Mouse (Mus musculus) myocyte (in vitro differentiated cells): ENCODE data around the gene Aco2. TPM values are rescaled to one million over a fixed set of nuclear protein-coding genes. Genes with fewer than 3 reads are reported as not detected.

Experiments used
- H3K27me3 ChIP-seq: one replicate; pipeline ENCODE4 v1.6.1; 2011; ENCODE audit not compliant: control insufficient read depth, insufficient read depth, insufficient read length
- H3K36me3 ChIP-seq: one replicate; pipeline ENCODE4 v1.6.1; 2011; ENCODE audit not compliant: control insufficient read depth, insufficient read depth
- H3K4me2 ChIP-seq: one replicate; pipeline ENCODE4 v1.6.1; 2011; ENCODE audit warnings: low read depth, control low read depth
- H3K4me3 ChIP-seq: one replicate; pipeline ENCODE4 v1.5.1; 2011; ENCODE audit warnings: mild to moderate bottlenecking, control low read depth, moderate library complexity
- H3K79me2 ChIP-seq: one replicate; pipeline ENCODE4 v1.6.1; 2011; ENCODE audit not compliant: control insufficient read depth, insufficient read depth
- H3ac ChIP-seq: one replicate; pipeline ENCODE4 v1.6.1; 2011; ENCODE audit not compliant: control insufficient read depth, insufficient read length
- CEBPB ChIP-seq: IDR thresholded peaks from 2 replicates; pipeline ENCODE4 v1.6.1; 2011; ENCODE audit warnings: mild to moderate bottlenecking, moderate library complexity; ENCODE audit not compliant: poor library complexity, insufficient read depth, severe bottlenecking
- E2F4 ChIP-seq: IDR thresholded peaks from one replicate; pipeline ENCODE4 v1.6.1; 2011; ENCODE audit warnings: mild to moderate bottlenecking, control low read depth, moderate library complexity; ENCODE audit not compliant: insufficient read depth
- MAX ChIP-seq: IDR thresholded peaks from one replicate; pipeline ENCODE4 v1.6.1; 2011; ENCODE audit warnings: low read depth, mild to moderate bottlenecking, control low read depth
- MYOD1 ChIP-seq, 3 experiments: IDR thresholded peaks; one replicate each; pipeline ENCODE4 v1.6.1; 2011; ENCODE audit warnings: control low read depth in 2 of 3, low read depth in 2 of 3, mild to moderate bottlenecking in 2 of 3, moderate library complexity in 1 of 3; ENCODE audit not compliant: insufficient read length in 2 of 3, control insufficient read depth in 1 of 3
- MYOG ChIP-seq, 3 experiments: IDR thresholded peaks; one replicate each; pipeline ENCODE4 v1.6.1; 2011; ENCODE audit warnings: control low read depth in 2 of 3, low read depth in 2 of 3, mild to moderate bottlenecking in 2 of 3; ENCODE audit not compliant: insufficient read length in 2 of 3, control insufficient read depth in 1 of 3, insufficient read depth in 1 of 3
- POLR2A ChIP-seq: IDR thresholded peaks from one replicate; pipeline ENCODE4 v1.6.1; 2011; ENCODE audit warnings: low read depth, mild to moderate bottlenecking, control low read depth, moderate library complexity; ENCODE audit not compliant: insufficient read length
- POLR2AphosphoS2 ChIP-seq: IDR thresholded peaks from one replicate; pipeline ENCODE4 v1.6.1; 2011; ENCODE audit warnings: low read depth, control low read depth; ENCODE audit not compliant: insufficient read length
- REST ChIP-seq: IDR thresholded peaks from one replicate; pipeline ENCODE4 v1.6.1; 2011; ENCODE audit warnings: mild to moderate bottlenecking, control low read depth, moderate library complexity; ENCODE audit not compliant: insufficient read depth, insufficient read length
- SRF ChIP-seq: IDR thresholded peaks from one replicate; pipeline ENCODE4 v1.6.1; 2011; ENCODE audit warnings: low read depth; ENCODE audit not compliant: control insufficient read depth, insufficient read length
- TCF12 ChIP-seq: IDR thresholded peaks from one replicate; pipeline ENCODE4 v1.6.1; 2011; ENCODE audit warnings: mild to moderate bottlenecking, control low read depth; ENCODE audit not compliant: poor library complexity, insufficient read depth, severe bottlenecking
- TCF3 ChIP-seq: IDR thresholded peaks from one replicate; pipeline ENCODE4 v1.6.1; 2011; ENCODE audit warnings: low read depth, control low read depth; ENCODE audit not compliant: insufficient read length
- USF1 ChIP-seq: IDR thresholded peaks from one replicate; pipeline ENCODE4 v1.6.1; 2011; ENCODE audit warnings: low read depth, mild to moderate bottlenecking, control low read depth, moderate library complexity
- polyA plus RNA-seq: library from polyadenylated mRNA; unstranded; fragments of >200 nt; fragmentation: generic; extraction: Trizol; gene quantifications from one replicate; pipeline ENCODE4 v1.2.1, GENCODE M21; 2012; ENCODE audit warnings: missing spikeins

Gene Aco2
- polyA plus RNA-seq, 1 experiment: 666 TPM

DNA sequence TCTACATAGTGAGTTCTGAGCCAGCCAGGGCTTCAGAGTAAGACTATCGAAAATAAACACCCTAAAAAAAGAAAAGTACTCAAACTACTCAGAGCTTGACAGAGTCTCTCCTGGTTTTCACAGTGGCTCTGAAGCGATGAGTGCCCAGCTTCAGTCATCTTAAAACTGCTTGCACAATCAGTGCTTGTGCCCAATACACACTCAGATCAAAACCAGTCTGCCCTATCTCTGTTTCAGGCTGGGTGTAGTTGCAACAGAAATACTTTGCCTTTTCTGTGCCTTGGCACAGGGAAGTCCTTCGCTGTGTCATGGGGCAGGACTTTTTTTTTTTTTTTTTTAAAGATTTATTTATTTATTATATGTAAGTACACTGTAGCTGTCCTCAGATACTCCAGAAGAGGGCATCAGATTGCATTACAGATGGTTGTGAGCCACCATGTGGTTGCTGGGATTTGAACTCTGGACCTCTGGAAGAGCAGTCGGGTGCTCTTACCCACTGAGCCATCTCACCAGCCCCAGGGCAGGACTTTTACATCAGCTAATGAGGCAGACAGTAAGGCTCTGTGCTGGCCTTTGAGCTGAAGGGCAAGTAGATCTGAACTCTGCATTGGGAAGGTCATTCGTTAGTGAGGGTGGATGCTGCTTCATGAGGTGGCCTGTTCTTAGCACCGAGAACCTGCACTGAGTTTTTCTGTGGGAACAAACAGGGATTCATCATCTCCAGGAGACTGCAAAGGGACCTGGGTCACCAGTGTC is 14.9 kb downstream of the Aco2 start:
- H3K27me3 ChIP-seq: no peaks in the 10 kb centered on the region
- H3K4me3 ChIP-seq: no peak overlapping the region
- H3K79me2 ChIP-seq: peaks cover 68% of the 10 kb centered on the region
- no peak overlapping the region for H3K4me2 ChIP-seq
- TF ChIP-seq USF1 (no peak), POLR2A (no peak)
- no peak overlapping the region for H3ac ChIP-seq
- H3K36me3 ChIP-seq: peaks cover 57% of the 10 kb centered on the region

DNA sequence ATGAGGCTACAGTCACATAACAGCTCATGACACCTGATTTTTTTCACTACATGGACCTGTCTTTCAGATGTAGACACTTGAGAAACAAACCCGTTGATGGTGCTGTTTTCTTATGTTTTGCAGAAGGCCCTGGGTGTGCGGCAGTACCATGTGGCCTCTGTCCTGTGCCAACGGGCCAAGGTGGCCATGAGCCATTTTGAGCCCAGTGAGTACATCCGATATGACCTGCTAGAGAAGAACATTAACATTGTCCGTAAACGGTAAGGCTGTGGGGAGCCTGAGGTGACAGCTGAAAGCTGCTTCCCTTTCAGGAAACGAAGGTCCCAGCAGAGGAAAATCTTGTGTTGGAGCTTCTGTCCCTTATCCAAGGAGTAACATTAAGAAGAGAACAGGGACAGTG is 17.1 kb downstream of the Aco2 start:
- peaks cover 46% of the 10 kb centered on the region for H3K79me2 ChIP-seq
- peaks cover 58% of the 10 kb centered on the region for H3K36me3 ChIP-seq
- no peak overlapping the region for H3K4me3 ChIP-seq
- TF ChIP-seq TCF12: no peak
- TF ChIP-seq MYOD1 (IDR thresholded peaks at IDR 0.05; ENCODE audit: control insufficient read depth in 1 of 3, insufficient read length in 2 of 3, low read depth in 2 of 3): no peak
- TF ChIP-seq USF1: no peak
- no peak for TF ChIP-seq POLR2AphosphoS2
- TF ChIP-seq CEBPB: no peak
- no peak for TF ChIP-seq SRF
- no peak for TF ChIP-seq MYOG (IDR thresholded peaks at IDR 0.05; ENCODE audit: control insufficient read depth in 1 of 3, insufficient read depth in 1 of 3, insufficient read length in 2 of 3, low read depth in 2 of 3)
- TF ChIP-seq MAX: no peak
- TF ChIP-seq TCF3: no peak
- no peak for TF ChIP-seq REST
- no peak for TF ChIP-seq POLR2A
- no peak for TF ChIP-seq E2F4
- no peaks in the 10 kb centered on the region for H3K27me3 ChIP-seq
- no peak overlapping the region for H3K4me2 ChIP-seq
- no peak overlapping the region for H3ac ChIP-seq

DNA sequence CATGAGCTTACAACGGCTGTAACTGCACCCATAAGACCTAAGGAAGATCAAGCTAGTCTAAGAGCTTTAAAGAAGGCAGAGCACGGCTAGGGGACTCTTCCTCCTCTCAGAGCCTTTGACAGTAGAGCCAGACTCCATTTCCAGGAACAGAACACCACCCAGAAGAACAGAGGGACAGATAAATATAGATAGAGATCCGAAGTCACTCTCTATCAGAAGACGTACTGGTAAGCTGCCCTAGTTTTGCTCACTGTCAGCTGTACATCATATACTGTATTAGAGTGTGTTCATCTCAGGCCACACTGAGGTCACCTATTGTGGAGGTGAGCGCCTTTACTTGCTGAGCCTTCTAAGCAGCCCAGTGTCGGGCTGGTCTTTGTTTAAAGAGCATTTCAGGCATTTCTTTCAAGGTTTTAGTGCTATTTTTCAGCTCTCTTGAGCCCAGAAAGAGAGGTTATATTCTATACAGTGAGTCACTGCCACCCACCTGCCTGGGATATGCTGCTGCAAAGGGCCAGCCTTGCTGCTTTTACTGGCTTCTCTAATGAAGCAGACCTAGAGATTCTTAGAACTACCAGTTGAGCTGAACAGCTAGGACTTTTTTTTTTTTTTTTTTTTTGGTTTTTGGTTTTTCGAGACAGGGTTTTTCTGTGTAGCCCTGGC is 19.2 kb downstream of the Aco2 start:
- Histone ChIP-seq H3K27me3 (no peaks in the 10 kb centered on the region), H3K4me2 (no peak overlapping the region), H3K79me2 (peaks cover 25% of the 10 kb centered on the region), H3ac (no peak overlapping the region), H3K4me3 (no peak overlapping the region), H3K36me3 (peaks cover 69% of the 10 kb centered on the region)
- TF ChIP-seq CEBPB (no peak), MYOD1 (IDR thresholded peaks at IDR 0.05; ENCODE audit: control insufficient read depth in 1 of 3, insufficient read length in 2 of 3, low read depth in 2 of 3) (no peak), REST (no peak), TCF3 (no peak), E2F4 (no peak), MYOG (IDR thresholded peaks at IDR 0.05; ENCODE audit: control insufficient read depth in 1 of 3, insufficient read depth in 1 of 3, insufficient read length in 2 of 3, low read depth in 2 of 3) (no peak), MAX (no peak), SRF (no peak), POLR2AphosphoS2 (no peak), TCF12 (no peak), USF1 (no peak), POLR2A (no peak)

DNA sequence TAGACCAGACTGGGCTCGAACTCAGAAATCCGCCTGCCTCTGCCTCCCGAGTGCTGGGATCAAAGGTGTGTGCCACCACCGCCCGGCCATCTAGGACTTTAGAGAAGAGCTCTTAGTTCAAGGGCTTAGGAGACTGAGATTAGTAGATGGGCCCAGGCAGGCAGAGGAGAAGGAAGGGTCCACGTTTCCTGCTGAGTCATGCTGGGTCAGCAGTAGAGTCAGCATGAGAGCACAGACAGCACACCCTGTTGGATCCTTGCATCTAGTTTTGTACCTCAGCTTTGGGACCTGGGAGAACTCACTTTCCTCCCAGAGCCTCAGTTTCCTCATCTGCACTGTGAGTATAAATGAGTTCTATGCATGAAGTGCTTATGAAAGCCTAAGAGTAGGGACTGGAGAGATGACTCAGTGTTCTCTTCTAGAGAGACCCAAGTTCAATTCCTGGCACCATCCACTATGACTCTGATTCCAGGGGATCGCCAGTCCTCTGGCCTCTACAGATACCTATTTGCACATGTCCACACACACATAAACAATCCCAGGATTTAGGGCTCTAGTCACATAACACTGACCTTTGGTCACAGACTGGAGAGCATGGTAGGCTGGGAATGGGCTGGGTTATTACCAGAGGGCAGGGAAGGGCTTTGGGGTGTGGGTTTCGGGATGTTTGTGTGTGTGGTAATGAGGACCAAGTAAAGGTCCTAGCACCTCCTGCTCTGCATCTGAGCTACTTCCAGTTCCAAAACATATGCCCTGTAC is 19.9 kb downstream of the Aco2 start:
- Histone ChIP-seq H3K4me3 (no peak overlapping the region), H3K36me3 (peaks cover 76% of the 10 kb centered on the region), H3K79me2 (peaks cover 19% of the 10 kb centered on the region), H3K4me2 (no peak overlapping the region), H3K27me3 (no peaks in the 10 kb centered on the region), H3ac (no peak overlapping the region)
- no peak for TF ChIP-seq REST
- TF ChIP-seq USF1: no peak
- TF ChIP-seq TCF12: no peak
- TF ChIP-seq POLR2AphosphoS2: no peak
- no peak for TF ChIP-seq E2F4
- no peak for TF ChIP-seq MYOD1 (IDR thresholded peaks at IDR 0.05; ENCODE audit: control insufficient read depth in 1 of 3, insufficient read length in 2 of 3, low read depth in 2 of 3)
- TF ChIP-seq SRF: no peak
- no peak for TF ChIP-seq POLR2A
- no peak for TF ChIP-seq MYOG (IDR thresholded peaks at IDR 0.05; ENCODE audit: control insufficient read depth in 1 of 3, insufficient read depth in 1 of 3, insufficient read length in 2 of 3, low read depth in 2 of 3)
- no peak for TF ChIP-seq CEBPB
- no peak for TF ChIP-seq TCF3
- no peak for TF ChIP-seq MAX
